Mouse (Mus musculus) bone marrow, adult 2 months (tissue): ENCODE results near the gene Ip6k3.
A peak's percentile ranks its signal among the peaks of the same experiment; 100 is the strongest.

ENCODE experiments used
- CTCF ChIP-seq: fragments of 200-500 bp; IDR thresholded peaks from 2 replicates; pipeline ENCODE4 v1.5.1; 2011; ENCODE audit warnings: low read length, control low read depth; ENCODE audit not compliant: control insufficient read depth, insufficient read depth
- POLR2A ChIP-seq: fragments of 200-500 bp; IDR thresholded peaks from 2 replicates; pipeline ENCODE4 v1.6.1; 2011; ENCODE audit warnings: low read depth, mild to moderate bottlenecking, control low read depth, low read length, borderline replicate concordance; ENCODE audit not compliant: control insufficient read depth

- TF ChIP-seq CTCF, result peak; percentile 30; the same call in 1 of the 2 replicates
- TF ChIP-seq POLR2A, result no peak
Measured at GRCm38 (mm10) chr17:27165054-27165773, 2.4 kb downstream of the Ip6k3 start.
